Mouse (Mus musculus) right cerebral cortex, adult 2 months (tissue): Measurements from ENCODE around the gene Pkp4.
"Not testable (repeated sequence)": the region's sequence is repeated elsewhere in the genome, so short reads cannot be mapped to it uniquely, and the experiment has no call there.

ENCODE experiments used
- DNase-seq, 2 experiments: peaks; one replicate each; pipeline ENCODE4 v3.0.0; 2021 to 2022; ENCODE audit warnings: low spot score in 2 of 2

The Pkp4 gene

GRCm38 (mm10) chr2:59339776-59340539 is 179.3 kb downstream of the Pkp4 start:
- no peak for DNase-seq

GRCm38 (mm10) chr2:59340878-59341277 is 180.2 kb downstream of the Pkp4 start:
- no peak for DNase-seq

- no peak for DNase-seq
Observed at GRCm38 (mm10) chr2:59342591-59343210, 182.1 kb downstream of the Pkp4 start.

GRCm38 (mm10) chr2:59343834-59344233 is 183.2 kb downstream of the Pkp4 start:
- DNase-seq, result no peak

- no peak for DNase-seq
Observed at GRCm38 (mm10) chr2:59344699-59345098, 184.0 kb downstream of the Pkp4 start.

- no peak for DNase-seq
Observed at GRCm38 (mm10) chr2:59345141-59345839, 184.6 kb downstream of the Pkp4 start.

GRCm38 (mm10) chr2:59346443-59346842 is 185.8 kb downstream of the Pkp4 start:
- DNase-seq, result no peak

GRCm38 (mm10) chr2:59348585-59348984 is 187.9 kb downstream of the Pkp4 start:
- no peak for DNase-seq

- no peak for DNase-seq
Observed at GRCm38 (mm10) chr2:59350094-59350493, 189.4 kb downstream of the Pkp4 start.

GRCm38 (mm10) chr2:59351303-59352099 is 190.9 kb downstream of the Pkp4 start:
- no peak for DNase-seq

- no peak for DNase-seq
Observed at GRCm38 (mm10) chr2:59353821-59354220, 193.2 kb downstream of the Pkp4 start.

- DNase-seq, result no peak
Observed at GRCm38 (mm10) chr2:59355531-59356289, 195.1 kb downstream of the Pkp4 start.

GRCm38 (mm10) chr2:59359760-59360342 is 199.2 kb downstream of the Pkp4 start:
- DNase-seq, result no peak

- peak in 1 of 2 experiments; percentile 30 for DNase-seq
Observed at GRCm38 (mm10) chr2:59361350-59361780, 200.7 kb downstream of the Pkp4 start.

GRCm38 (mm10) chr2:59364156-59364842 is 203.6 kb downstream of the Pkp4 start:
- no peak for DNase-seq

- DNase-seq, result no peak
Observed at GRCm38 (mm10) chr2:59367191-59367590, 206.5 kb downstream of the Pkp4 start.

- no peak for DNase-seq
Observed at GRCm38 (mm10) chr2:59373113-59373512, 212.5 kb downstream of the Pkp4 start.

- DNase-seq, result no peak
Observed at GRCm38 (mm10) chr2:59378096-59378495, 217.4 kb downstream of the Pkp4 start.

GRCm38 (mm10) chr2:59378861-59379260 is 218.2 kb downstream of the Pkp4 start:
- not testable (repeated sequence) for DNase-seq

GRCm38 (mm10) chr2:59383231-59383630 is 222.6 kb downstream of the Pkp4 start:
- DNase-seq, result no peak
